Mouse (Mus musculus) heart, adult 11 months (tissue): ENCODE measurements around the gene Kcnc2.
"Not testable (repeated sequence)": the region's sequence is repeated elsewhere in the genome, so short reads cannot be mapped to it uniquely, and the experiment has no call there.

Experiments
- DNase-seq: peaks from one replicate; pipeline ENCODE4 v3.0.0; 2022

Gene Kcnc2

GRCm38 (mm10) chr10:112270887-112271802 lies at the start of gene Kcnc2:
Gene Kcnc2, plus strand, starts transcription at chr10:112271121.
- no peak for DNase-seq

- DNase-seq: no peak
Measured at GRCm38 (mm10) chr10:112227073-112227472, 43.8 kb upstream of the Kcnc2 start.

- DNase-seq: not testable (repeated sequence)
Measured at GRCm38 (mm10) chr10:112229091-112229843, 41.7 kb upstream of the Kcnc2 start.

GRCm38 (mm10) chr10:112232733-112233132 lies 38.2 kb upstream of the Kcnc2 start:
- not testable (repeated sequence) for DNase-seq

- not testable (repeated sequence) for DNase-seq
Measured at GRCm38 (mm10) chr10:112235396-112235940, 35.5 kb upstream of the Kcnc2 start.

- DNase-seq: no peak
Measured at GRCm38 (mm10) chr10:112248273-112248672, 22.6 kb upstream of the Kcnc2 start.

- no peak for DNase-seq
Measured at GRCm38 (mm10) chr10:112263467-112263866, 7.5 kb upstream of the Kcnc2 start.

GRCm38 (mm10) chr10:112269481-112269880 lies 1.4 kb upstream of the Kcnc2 start:
- DNase-seq: no peak

- DNase-seq: no peak
Measured at GRCm38 (mm10) chr10:112269939-112270781, 761 bp upstream of the Kcnc2 start.

- DNase-seq: no peak
Measured at GRCm38 (mm10) chr10:112271803-112272165, 863 bp downstream of the Kcnc2 start.

GRCm38 (mm10) chr10:112272171-112272570 lies 1.2 kb downstream of the Kcnc2 start:
- no peak for DNase-seq

- no peak for DNase-seq
Measured at GRCm38 (mm10) chr10:112277996-112278395, 7.1 kb downstream of the Kcnc2 start.

GRCm38 (mm10) chr10:112315136-112315535 lies 44.2 kb downstream of the Kcnc2 start:
- no peak for DNase-seq

- no peak for DNase-seq
Measured at GRCm38 (mm10) chr10:112317783-112318182, 46.9 kb downstream of the Kcnc2 start.

GRCm38 (mm10) chr10:112357669-112358362 lies 86.9 kb downstream of the Kcnc2 start:
- no peak for DNase-seq

- DNase-seq: no peak
Measured at GRCm38 (mm10) chr10:112358363-112358704, 87.4 kb downstream of the Kcnc2 start.

GRCm38 (mm10) chr10:112360704-112361103 lies 89.8 kb downstream of the Kcnc2 start:
- no peak for DNase-seq

GRCm38 (mm10) chr10:112368369-112368768 lies 97.4 kb downstream of the Kcnc2 start:
- DNase-seq: no peak

- no peak for DNase-seq
Measured at GRCm38 (mm10) chr10:112377163-112377562, 106.2 kb downstream of the Kcnc2 start.

GRCm38 (mm10) chr10:112378465-112378864 lies 107.5 kb downstream of the Kcnc2 start:
- DNase-seq: no peak

- DNase-seq: no peak
Measured at GRCm38 (mm10) chr10:112380590-112380989, 109.7 kb downstream of the Kcnc2 start.

- DNase-seq: no peak
Measured at GRCm38 (mm10) chr10:112394399-112394970, 123.6 kb downstream of the Kcnc2 start.
